Mouse (Mus musculus) hindbrain, embryonic 13.5 days (tissue): ENCODE measurements at regions not wholly inside any gene's neighbourhood (a gene's known extent, or its start where the extent isn't known, plus 50 kb on each side); places are given as distances from the start of the nearest gene placed in this dataset.

Experiments used
- ATAC-seq: fragments of 200-750 bp; cut with Nextera tagmentation; 2 replicates; pipeline ENCODE4 v1.8.0; 2017; ENCODE audit warnings: moderate TSS enrichment; ENCODE audit not compliant: low FRiP score
- H3K27ac ChIP-seq: fragments of 300-500 bp; sonication (generic); 2 replicates; pipeline ENCODE4 v1.5.1; 2015; ENCODE audit warnings: inconsistent platforms, mild to moderate bottlenecking, moderate library complexity
- H3K27me3 ChIP-seq: fragments of 300-500 bp; sonication (generic); 2 replicates; pipeline ENCODE4 v1.6.1; 2015; ENCODE audit warnings: mild to moderate bottlenecking, inconsistent platforms
- H3K36me3 ChIP-seq: fragments of 300-500 bp; sonication (generic); 2 replicates; pipeline ENCODE4 v1.6.1; 2015; ENCODE audit warnings: mild to moderate bottlenecking, inconsistent platforms
- H3K4me1 ChIP-seq: fragments of 300-500 bp; sonication (generic); replicated peaks from 2 replicates; pipeline ENCODE4 v1.6.1; 2015; ENCODE audit warnings: inconsistent platforms
- H3K4me2 ChIP-seq: fragments of 300-500 bp; sonication (generic); 2 replicates; pipeline ENCODE4 v1.6.1; 2015; ENCODE audit warnings: inconsistent platforms, mild to moderate bottlenecking, moderate library complexity
- H3K4me3 ChIP-seq: fragments of 300-500 bp; sonication (generic); 2 replicates; pipeline ENCODE4 v1.5.1; 2015; ENCODE audit warnings: mild to moderate bottlenecking, inconsistent platforms
- H3K9ac ChIP-seq: fragments of 300-500 bp; sonication (generic); 2 replicates; pipeline ENCODE4 v1.6.1; 2015; ENCODE audit warnings: mild to moderate bottlenecking, inconsistent platforms
- H3K9me3 ChIP-seq: fragments of 300-500 bp; sonication (generic); 2 replicates; pipeline ENCODE4 v1.6.1; 2016; ENCODE audit warnings: inconsistent platforms
- WGBS: fragments of 180-500 bp; shearing (Covaris S2); methylation state at CpG from one replicate; pipeline ENCODE4 v1.1.7; 2015; 5-methylcytosine and 5-hydroxymethylcytosine counted together

GRCm38 (mm10) chr9:113195556-113195955, 512.5 kb downstream of the Pdcd6ip start:
- Histone ChIP-seq H3K36me3 (no peaks in the 10 kb centered on the region), H3K27ac (no peak overlapping the region), H3K4me1 (no peaks in the 10 kb centered on the region), H3K9ac (no peak overlapping the region), H3K4me3 (no peak overlapping the region), H3K27me3 (no peaks in the 10 kb centered on the region), H3K9me3 (no peaks in the 10 kb centered on the region), H3K4me2 (no peak overlapping the region)
- no peak for ATAC-seq
- 90% methylated on average over 4 of the region's 4 CpGs for WGBS

- WGBS = 58% methylated on average over 3 of the region's 3 CpGs
- no peak for ATAC-seq
Measured at GRCm38 (mm10) chr9:113192773-113193172, 515.3 kb downstream of the Pdcd6ip start.

GRCm38 (mm10) chr9:113191163-113191562, 516.9 kb downstream of the Pdcd6ip start:
- no peak overlapping the region for H3K4me3 ChIP-seq
- H3K4me1 ChIP-seq = no peaks in the 10 kb centered on the region
- no peak for ATAC-seq
- H3K36me3 ChIP-seq = no peaks in the 10 kb centered on the region
- no peaks in the 10 kb centered on the region for H3K27me3 ChIP-seq
- no peak overlapping the region for H3K4me2 ChIP-seq
- H3K27ac ChIP-seq = no peak overlapping the region
- 94% methylated on average over 3 of the region's 3 CpGs for WGBS
- no peaks in the 10 kb centered on the region for H3K9me3 ChIP-seq
- H3K9ac ChIP-seq = no peak overlapping the region

More at GRCm38 (mm10) chr9:113192773-113193172, 515.3 kb downstream of the Pdcd6ip start:
- no peaks in the 10 kb centered on the region for H3K36me3 ChIP-seq
- no peaks in the 10 kb centered on the region for H3K9me3 ChIP-seq
- no peak overlapping the region for H3K27ac ChIP-seq
- H3K9ac ChIP-seq = no peak overlapping the region
- no peaks in the 10 kb centered on the region for H3K4me1 ChIP-seq
- H3K27me3 ChIP-seq = no peaks in the 10 kb centered on the region
- H3K4me3 ChIP-seq = no peak overlapping the region
- H3K4me2 ChIP-seq = no peak overlapping the region

- 83% methylated on average over 8 of the region's 8 CpGs for WGBS
- no peaks in the 10 kb centered on the region for H3K4me1 ChIP-seq
- no peak overlapping the region for H3K9ac ChIP-seq
- no peaks in the 10 kb centered on the region for H3K27me3 ChIP-seq
- no peak overlapping the region for H3K4me3 ChIP-seq
- no peak overlapping the region for H3K4me2 ChIP-seq
- H3K27ac ChIP-seq = no peak overlapping the region
- no peaks in the 10 kb centered on the region for H3K36me3 ChIP-seq
- ATAC-seq = no peak
- no peaks in the 10 kb centered on the region for H3K9me3 ChIP-seq
Measured at GRCm38 (mm10) chr9:113181182-113181581, 526.9 kb downstream of the Pdcd6ip start.

- no peak for ATAC-seq
- Histone ChIP-seq H3K4me3 (no peak overlapping the region), H3K9ac (no peak overlapping the region), H3K36me3 (no peaks in the 10 kb centered on the region), H3K27me3 (no peaks in the 10 kb centered on the region), H3K4me1 (no peaks in the 10 kb centered on the region), H3K9me3 (no peaks in the 10 kb centered on the region), H3K27ac (no peak overlapping the region), H3K4me2 (no peak overlapping the region)
- 89% methylated on average over 4 of the region's 4 CpGs for WGBS
Measured at GRCm38 (mm10) chr9:113177918-113178235, 530.2 kb downstream of the Pdcd6ip start.

GRCm38 (mm10) chr9:113177181-113177917, 530.7 kb downstream of the Pdcd6ip start:
- Histone ChIP-seq H3K27ac (no peak overlapping the region), H3K9me3 (no peaks in the 10 kb centered on the region), H3K4me3 (no peak overlapping the region), H3K4me1 (no peaks in the 10 kb centered on the region), H3K36me3 (no peaks in the 10 kb centered on the region), H3K4me2 (no peak overlapping the region), H3K27me3 (no peaks in the 10 kb centered on the region), H3K9ac (no peak overlapping the region)
- WGBS = 70% methylated on average over 15 of the region's 15 CpGs
- no peak for ATAC-seq

GRCm38 (mm10) chr9:113171767-113172405, 536.2 kb downstream of the Pdcd6ip start:
- H3K27ac ChIP-seq = no peak overlapping the region
- no peaks in the 10 kb centered on the region for H3K27me3 ChIP-seq
- no peak overlapping the region for H3K4me2 ChIP-seq
- no peak overlapping the region for H3K4me3 ChIP-seq
- H3K9me3 ChIP-seq = no peaks in the 10 kb centered on the region
- no peaks in the 10 kb centered on the region for H3K36me3 ChIP-seq
- no peak for ATAC-seq
- 85% methylated on average over 5 of the region's 5 CpGs for WGBS
- no peak overlapping the region for H3K9ac ChIP-seq
- H3K4me1 ChIP-seq = no peaks in the 10 kb centered on the region; the same call in 1 of the 2 replicates

GRCm38 (mm10) chr9:113162897-113163874, 544.9 kb downstream of the Pdcd6ip start:
- no peak for ATAC-seq
- 54% methylated on average over 12 of the region's 12 CpGs for WGBS
- Histone ChIP-seq H3K36me3 (no peaks in the 10 kb centered on the region), H3K9ac (no peak overlapping the region), H3K4me3 (no peak overlapping the region), H3K27ac (peak overlapping the region; percentile 62; the same call in 1 of the 2 replicates), H3K4me2 (no peak overlapping the region), H3K4me1 (peaks cover 12% of the 10 kb centered on the region), H3K9me3 (no peaks in the 10 kb centered on the region), H3K27me3 (no peaks in the 10 kb centered on the region)

- H3K27ac ChIP-seq = no peak overlapping the region
- H3K4me2 ChIP-seq = no peak overlapping the region
- no peaks in the 10 kb centered on the region for H3K27me3 ChIP-seq
- ATAC-seq = no peak
- 87% methylated on average over 2 of the region's 2 CpGs for WGBS
- no peaks in the 10 kb centered on the region for H3K36me3 ChIP-seq
- peaks cover 14% of the 10 kb centered on the region for H3K4me1 ChIP-seq
- no peak overlapping the region for H3K9ac ChIP-seq
- no peaks in the 10 kb centered on the region for H3K9me3 ChIP-seq
- H3K4me3 ChIP-seq = no peak overlapping the region
Measured at GRCm38 (mm10) chr9:113160011-113160410, 548.0 kb downstream of the Pdcd6ip start.

- no peaks in the 10 kb centered on the region for H3K36me3 ChIP-seq
- ATAC-seq = no peak
- no peak overlapping the region; the same call in 1 of the 2 replicates for H3K27ac ChIP-seq
- WGBS = 94% methylated on average over 6 of the region's 6 CpGs
- no peak overlapping the region for H3K4me3 ChIP-seq
- no peak overlapping the region for H3K9ac ChIP-seq
- no peak overlapping the region for H3K4me2 ChIP-seq
- no peaks in the 10 kb centered on the region for H3K9me3 ChIP-seq
- no peaks in the 10 kb centered on the region for H3K27me3 ChIP-seq
- peaks cover 10% of the 10 kb centered on the region for H3K4me1 ChIP-seq
Measured at GRCm38 (mm10) chr9:113158080-113158479, 550.0 kb downstream of the Pdcd6ip start.

GRCm38 (mm10) chr9:113157474-113158076, 550.5 kb downstream of the Pdcd6ip start:
- Histone ChIP-seq H3K9me3 (no peaks in the 10 kb centered on the region), H3K4me3 (no peak overlapping the region), H3K4me2 (no peak overlapping the region), H3K27me3 (no peaks in the 10 kb centered on the region), H3K4me1 (peaks cover 9% of the 10 kb centered on the region; the same call in 1 of the 2 replicates), H3K36me3 (no peaks in the 10 kb centered on the region), H3K9ac (no peak overlapping the region), H3K27ac (no peak overlapping the region; the same call in 1 of the 2 replicates)
- ATAC-seq = no peak
- WGBS = 73% methylated on average over 17 of the region's 17 CpGs

GRCm38 (mm10) chr9:113156707-113157106, 551.4 kb downstream of the Pdcd6ip start:
- peaks cover 7% of the 10 kb centered on the region; the same call in 1 of the 2 replicates for H3K4me1 ChIP-seq
- ATAC-seq = no peak
- H3K4me2 ChIP-seq = no peak overlapping the region
- H3K9ac ChIP-seq = no peak overlapping the region
- no peaks in the 10 kb centered on the region for H3K27me3 ChIP-seq
- 65% methylated on average over 3 of the region's 3 CpGs for WGBS
- no peaks in the 10 kb centered on the region for H3K9me3 ChIP-seq
- no peaks in the 10 kb centered on the region for H3K36me3 ChIP-seq
- H3K4me3 ChIP-seq = no peak overlapping the region
- no peak overlapping the region for H3K27ac ChIP-seq
